Mouse (Mus musculus) intestine, embryonic 14.5 days (tissue): ENCODE measurements at regions not wholly inside any gene's neighbourhood (a gene's known extent, or its start where the extent isn't known, plus 50 kb on each side); places are given as distances from the start of the nearest gene placed in this dataset.

Experiments used
- ATAC-seq: fragments of 200-750 bp; cut with Nextera tagmentation; replicated peaks from 2 replicates; pipeline ENCODE4 v1.8.0; 2017; ENCODE audit warnings: low read depth, moderate number of reproducible peaks, moderate TSS enrichment, moderate library complexity; ENCODE audit not compliant: low FRiP score, low TSS enrichment
- DNase-seq: peaks from one replicate; pipeline ENCODE4 v3.0.0-alpha.2; 2018; ENCODE audit warnings: low spot score
- H3K27ac ChIP-seq: fragments of 300-500 bp; sonication (generic); 2 replicates; pipeline ENCODE4 v1.5.1; 2014; ENCODE audit warnings: low read depth, mild to moderate bottlenecking, control low read depth
- H3K27me3 ChIP-seq: fragments of 300-500 bp; sonication (generic); replicated peaks from 2 replicates; pipeline ENCODE4 v1.6.1; 2014; ENCODE audit warnings: low read length, control low read depth; ENCODE audit not compliant: control insufficient read depth, insufficient read depth
- H3K36me3 ChIP-seq: fragments of 300-500 bp; sonication (generic); 2 replicates; pipeline ENCODE4 v1.6.1; 2014; ENCODE audit warnings: low read length, control low read depth; ENCODE audit not compliant: control insufficient read depth, insufficient read depth
- H3K4me1 ChIP-seq: fragments of 300-500 bp; sonication (generic); replicated peaks from 2 replicates; pipeline ENCODE4 v1.6.1; 2014; ENCODE audit warnings: low read length, control low read depth, mixed read lengths; ENCODE audit not compliant: control insufficient read depth, insufficient read depth
- H3K4me2 ChIP-seq: fragments of 300-500 bp; sonication (generic); 2 replicates; pipeline ENCODE4 v1.6.1; 2014; ENCODE audit warnings: low read length
- H3K4me3 ChIP-seq: fragments of 300-500 bp; sonication (generic); 2 replicates; pipeline ENCODE4 v1.5.1; 2014; ENCODE audit warnings: low read depth, low read length, control low read depth, mixed read lengths
- H3K9ac ChIP-seq: fragments of 300-500 bp; sonication (generic); 2 replicates; pipeline ENCODE4 v1.6.1; 2014; ENCODE audit warnings: mild to moderate bottlenecking, low read length
- H3K9me3 ChIP-seq: fragments of 300-500 bp; sonication (generic); 2 replicates; pipeline ENCODE4 v1.6.1; 2016; ENCODE audit warnings: low read length, control low read depth; ENCODE audit not compliant: control insufficient read depth
- WGBS: fragments of 180-500 bp; shearing (Covaris S2); extraction: QIAGEN DNeasy Blood & Tissue Kit; methylation state at CpG from one replicate; pipeline ENCODE4 v1.1.7; 2014; 5-methylcytosine and 5-hydroxymethylcytosine counted together

DNA sequence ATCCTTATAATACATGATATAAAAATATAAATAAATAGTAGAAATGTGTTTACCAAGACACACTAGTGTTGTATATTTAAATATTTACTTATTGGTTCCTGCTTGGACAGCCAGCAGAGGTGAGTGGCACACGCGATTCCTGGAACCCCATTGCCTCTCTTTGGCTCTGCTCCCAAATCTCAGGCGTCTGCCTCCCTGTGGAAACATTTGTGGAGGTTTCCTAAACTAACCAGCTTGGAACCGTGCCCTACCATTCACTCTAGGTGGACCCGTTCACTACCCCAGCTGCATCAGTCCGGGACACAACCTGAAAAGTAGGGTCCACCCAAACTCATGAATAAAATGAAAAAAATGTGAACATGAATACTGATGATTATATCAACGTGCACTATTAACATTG, 404.0 kb upstream of the Defb41 start:
- no peak overlapping the region for H3K9ac ChIP-seq
- DNase-seq (no peak), ATAC-seq (no peak)
- no peak overlapping the region for H3K27ac ChIP-seq
- no peak overlapping the region for H3K4me2 ChIP-seq
- no peaks in the 10 kb centered on the region for H3K36me3 ChIP-seq
- WGBS = 79% methylated on average over 7 of the region's 7 CpGs
- no peaks in the 10 kb centered on the region for H3K27me3 ChIP-seq
- H3K9me3 ChIP-seq = no peaks in the 10 kb centered on the region
- no peaks in the 10 kb centered on the region for H3K4me1 ChIP-seq
- H3K4me3 ChIP-seq = no peak overlapping the region

GRCm38 (mm10) chr1:18668265-18668664, 403.3 kb upstream of the Defb41 start:
- H3K9me3 ChIP-seq = no peaks in the 10 kb centered on the region
- H3K27me3 ChIP-seq = no peaks in the 10 kb centered on the region
- no peak overlapping the region for H3K9ac ChIP-seq
- no peaks in the 10 kb centered on the region for H3K4me1 ChIP-seq
- 78% methylated on average over 5 of the region's 5 CpGs for WGBS
- H3K4me2 ChIP-seq = no peak overlapping the region
- DNase-seq (no peak), ATAC-seq (no peak)
- H3K4me3 ChIP-seq = no peak overlapping the region
- H3K27ac ChIP-seq = no peak overlapping the region
- H3K36me3 ChIP-seq = no peaks in the 10 kb centered on the region

GRCm38 (mm10) chr1:18640858-18641257, 375.9 kb upstream of the Defb41 start:
- ATAC-seq = no peak
- no peaks in the 10 kb centered on the region for H3K27me3 ChIP-seq
- DNase-seq = no peak
- no peaks in the 10 kb centered on the region for H3K4me1 ChIP-seq
- no peaks in the 10 kb centered on the region for H3K36me3 ChIP-seq
- no peaks in the 10 kb centered on the region for H3K9me3 ChIP-seq
- H3K9ac ChIP-seq = no peak overlapping the region
- H3K4me3 ChIP-seq = no peak overlapping the region
- H3K4me2 ChIP-seq = no peak overlapping the region
- H3K27ac ChIP-seq = no peak overlapping the region

DNA sequence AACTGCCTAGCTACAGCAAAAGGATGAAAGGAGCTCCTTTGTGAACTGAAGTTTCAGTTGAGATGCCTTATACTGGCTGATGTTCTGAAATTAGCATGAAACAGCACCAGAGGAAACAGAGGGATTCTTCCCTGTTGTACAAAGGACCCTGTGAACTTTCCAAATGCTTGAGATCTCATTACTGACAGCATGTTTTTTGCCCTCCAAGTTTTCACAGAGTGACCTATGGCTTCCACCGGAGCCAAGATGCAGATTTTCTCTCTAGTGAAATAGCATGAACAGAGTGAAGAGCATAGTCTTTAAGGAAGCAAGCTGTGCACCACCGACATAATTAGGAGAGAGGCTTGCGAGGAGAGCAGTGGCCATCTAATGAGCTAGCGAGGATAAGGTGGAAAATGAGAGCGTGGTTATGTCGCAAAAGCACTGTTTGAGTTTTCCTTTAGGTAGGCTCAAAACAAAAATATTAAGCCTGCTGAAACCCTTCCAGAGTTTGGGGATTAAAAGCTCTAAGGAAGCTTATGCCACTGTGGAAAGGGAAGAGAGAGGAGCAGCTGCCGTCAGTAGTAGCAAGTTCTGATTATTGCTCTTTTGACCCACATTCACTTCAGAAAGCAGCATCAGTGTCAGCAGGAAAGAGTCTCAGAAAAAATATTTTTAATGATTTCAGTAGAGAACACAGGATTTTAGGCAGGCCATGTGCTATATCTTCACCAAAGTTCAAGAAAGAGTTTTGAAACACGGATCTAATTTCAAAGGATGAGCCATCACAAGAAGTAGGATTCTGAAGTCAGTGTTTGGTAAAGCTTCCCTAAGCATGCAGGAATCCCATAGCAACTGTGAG, 374.7 kb upstream of the Defb41 start:
- H3K27ac ChIP-seq = no peak overlapping the region

DNA sequence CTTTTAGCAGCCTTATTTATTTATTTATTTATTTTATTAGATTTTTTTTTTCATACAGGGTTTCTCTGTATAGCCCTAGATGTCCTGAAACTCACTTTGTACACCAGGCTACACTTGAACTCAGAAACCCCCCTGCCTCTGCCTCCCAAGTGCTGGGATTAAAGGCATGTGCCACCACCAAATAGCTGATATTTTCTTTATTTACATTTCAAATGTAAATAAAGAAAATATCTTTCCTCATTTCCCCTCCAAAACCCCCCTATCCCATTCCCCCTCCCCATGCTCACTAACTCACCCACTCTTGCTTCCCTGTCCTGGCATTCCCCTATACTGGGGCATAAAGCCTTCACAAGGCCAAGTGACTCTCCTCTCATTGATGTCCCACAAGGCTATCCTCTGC, 372.4 kb upstream of the Defb41 start:
- no peak for ATAC-seq
- Histone ChIP-seq H3K9me3 (no peaks in the 10 kb centered on the region), H3K4me3 (no peak overlapping the region), H3K9ac (no peak overlapping the region), H3K4me1 (no peaks in the 10 kb centered on the region), H3K36me3 (no peaks in the 10 kb centered on the region), H3K27ac (no peak overlapping the region), H3K4me2 (no peak overlapping the region), H3K27me3 (no peaks in the 10 kb centered on the region)
- DNase-seq = no peak

More for the DNA sequence above, 374.7 kb upstream of the Defb41 start:
- Histone ChIP-seq H3K4me2 (no peak overlapping the region), H3K9ac (no peak overlapping the region), H3K4me1 (no peaks in the 10 kb centered on the region), H3K36me3 (no peaks in the 10 kb centered on the region), H3K9me3 (no peaks in the 10 kb centered on the region), H3K4me3 (no peak overlapping the region), H3K27me3 (no peaks in the 10 kb centered on the region)
- ATAC-seq (no peak), DNase-seq (no peak)
- 62% methylated on average over 8 of the region's 8 CpGs for WGBS

- no peak overlapping the region for H3K27ac ChIP-seq
- no peak overlapping the region for H3K4me3 ChIP-seq
- no peak for ATAC-seq
- no peak overlapping the region for H3K9ac ChIP-seq
- WGBS = 82% methylated on average over 7 of the region's 7 CpGs
- no peak for DNase-seq
- no peaks in the 10 kb centered on the region for H3K27me3 ChIP-seq
- no peaks in the 10 kb centered on the region for H3K36me3 ChIP-seq
- H3K9me3 ChIP-seq = no peaks in the 10 kb centered on the region
- H3K4me2 ChIP-seq = no peak overlapping the region
- H3K4me1 ChIP-seq = no peaks in the 10 kb centered on the region
Measured at GRCm38 (mm10) chr1:18610231-18610630, 345.3 kb upstream of the Defb41 start.

DNA sequence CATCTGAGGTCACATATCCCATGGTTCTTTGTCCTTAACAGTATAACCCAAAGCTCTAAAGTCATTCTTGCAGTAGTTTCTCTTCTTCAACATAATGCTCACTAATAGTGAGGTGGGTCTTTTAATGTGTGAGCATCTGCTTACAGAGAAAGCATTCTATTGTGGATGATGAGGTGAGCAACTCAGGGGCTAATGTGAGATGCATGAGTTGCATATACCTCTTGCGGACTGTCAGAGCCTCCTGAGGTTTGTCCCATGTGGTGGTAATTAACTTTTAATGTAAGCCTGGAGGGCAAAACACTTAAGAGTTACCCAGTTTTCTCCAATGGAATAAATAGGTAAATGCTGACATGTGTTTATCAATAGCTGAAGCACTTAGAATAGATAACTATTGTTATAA, 334.9 kb upstream of the Defb41 start:
- Histone ChIP-seq H3K4me2 (no peak overlapping the region), H3K4me1 (no peaks in the 10 kb centered on the region), H3K4me3 (no peak overlapping the region), H3K27me3 (no peaks in the 10 kb centered on the region), H3K27ac (no peak overlapping the region), H3K36me3 (no peaks in the 10 kb centered on the region), H3K9ac (no peak overlapping the region), H3K9me3 (no peaks in the 10 kb centered on the region)
- ATAC-seq (no peak), DNase-seq (no peak)
- 91% methylated on average over 1 of the region's 1 CpGs for WGBS

DNA sequence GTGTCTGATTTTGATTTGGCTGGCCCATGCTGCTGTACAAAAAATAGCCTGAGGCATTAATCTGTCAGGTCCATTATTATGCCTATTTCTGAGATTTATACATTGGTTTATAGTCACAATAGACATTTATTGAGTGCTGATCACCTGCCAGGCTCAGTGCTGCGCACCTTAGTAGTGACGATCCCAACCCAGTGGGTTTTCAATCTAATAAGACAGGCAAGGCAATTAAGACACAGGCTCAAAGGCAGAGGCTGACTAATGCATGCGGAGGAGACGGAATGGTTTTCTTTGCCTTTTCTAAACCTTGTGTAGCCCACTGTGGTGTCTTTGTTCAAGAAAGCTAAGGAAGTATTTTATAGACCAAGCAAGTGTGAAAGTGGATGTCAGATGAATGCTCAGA, 334.0 kb upstream of the Defb41 start:
- Histone ChIP-seq H3K4me3 (no peak overlapping the region), H3K4me1 (no peaks in the 10 kb centered on the region), H3K27me3 (no peaks in the 10 kb centered on the region), H3K27ac (no peak overlapping the region), H3K9ac (no peak overlapping the region), H3K9me3 (no peaks in the 10 kb centered on the region), H3K36me3 (no peaks in the 10 kb centered on the region), H3K4me2 (no peak overlapping the region)
- 86% methylated on average over 4 of the region's 4 CpGs for WGBS
- DNase-seq (no peak), ATAC-seq (no peak)

- WGBS = 87% methylated on average over 6 of the region's 6 CpGs
- Histone ChIP-seq H3K9ac (no peak overlapping the region), H3K4me2 (no peak overlapping the region)
Measured at GRCm38 (mm10) chr1:18583358-18584128, 318.6 kb upstream of the Defb41 start.

More at GRCm38 (mm10) chr1:18583358-18584128, 318.6 kb upstream of the Defb41 start:
- no peak for DNase-seq
- Histone ChIP-seq H3K36me3 (no peaks in the 10 kb centered on the region), H3K4me1 (no peaks in the 10 kb centered on the region), H3K27ac (no peak overlapping the region), H3K9me3 (no peaks in the 10 kb centered on the region), H3K4me3 (no peak overlapping the region), H3K27me3 (no peaks in the 10 kb centered on the region)
- no peak for ATAC-seq
